8 mouse cellular contexts compared by ENCODE assay signal in the genomic region with DNA sequence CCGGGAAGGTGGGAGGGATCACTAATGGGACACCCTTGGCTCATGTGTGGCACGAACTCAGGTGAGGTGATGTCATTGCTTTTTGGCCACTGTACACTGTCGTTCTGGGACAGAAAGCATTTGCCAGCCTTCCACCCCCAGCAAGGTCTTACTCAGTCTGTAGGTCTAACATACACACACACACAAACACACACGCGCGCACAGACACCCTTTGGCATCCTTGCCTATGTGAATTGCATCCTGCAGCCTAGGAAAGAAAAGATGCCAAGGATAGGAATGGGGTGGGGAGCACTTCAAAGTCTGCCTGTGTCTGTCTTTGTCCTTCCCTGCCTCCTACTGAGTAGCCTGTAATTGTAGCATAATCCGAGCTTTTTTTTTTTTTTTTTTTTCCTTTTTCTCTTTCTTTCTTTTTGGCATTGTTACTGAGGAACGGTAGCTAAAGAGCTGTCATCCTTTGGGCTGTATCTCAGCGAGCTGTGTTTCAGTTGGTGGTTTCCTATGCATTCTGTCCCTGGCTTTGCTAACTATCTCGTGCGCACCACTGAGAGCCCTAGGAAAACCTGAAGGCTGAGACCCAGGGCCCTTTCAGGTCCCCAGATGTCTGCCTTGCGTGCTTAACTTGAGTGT. TPM values are rescaled to one million over a fixed set of nuclear protein-coding genes. Genes with fewer than 3 reads are reported as not detected.
A peak's percentile ranks its signal among the peaks of the same experiment; 100 is the strongest.
DNase-seq lines count a peak whose midpoint lies in the region; ATAC-seq and TF ChIP-seq lines count a peak whose summit lies in the region.

No protein-coding gene starts in this region.

- no peak for TF ChIP-seq CTCF in left cerebral cortex, adult 2 months (IDR thresholded peaks at IDR 0.05)
- TF ChIP-seq CTCF in cortical plate, adult 2 months (IDR thresholded peaks at IDR 0.05; ENCODE audit: extremely low read depth, insufficient read depth, low read length), result no peak
- TF ChIP-seq CTCF in lung, adult 2 months (IDR thresholded peaks at IDR 0.05; ENCODE audit: insufficient read depth, low read length), result no peak

- ATAC-seq in hindbrain, embryonic 13.5 days (ENCODE audit: low FRiP score), result no peak
- no peak for ATAC-seq in neural tube, embryonic 13.5 days (ENCODE audit: low read depth)
- no peak for ATAC-seq in inflammation-experienced regulatory T-cells, adult 6 months

- 25% methylated on average over 12 of the region's 12 CpGs for WGBS in hindbrain, embryonic 13.5 days
- 22% methylated on average over 12 of the region's 12 CpGs for WGBS in neural tube, embryonic 13.5 days
- 67% methylated on average over 12 of the region's 12 CpGs for WGBS in lung, adult 2 months

- no peak for DNase-seq in left cerebral cortex, adult 2 months (ENCODE audit: extremely low spot score in 1 of 2, low spot score in 2 of 2)
- DNase-seq in left cerebral cortex, adult 11 months (ENCODE audit: low spot score), result no peak
- DNase-seq in lung, adult 2 months, result no peak
- DNase-seq in testis, postnatal 14 days (ENCODE audit: low spot score), result no peak

- H3K9me3 ChIP-seq in hindbrain, embryonic 13.5 days, result no peaks in the 10 kb centered on the region
- no peaks in the 10 kb centered on the region for H3K9me3 ChIP-seq in neural tube, embryonic 13.5 days

- no peak for TF ChIP-seq POLR2A in cortical plate, adult 2 months (IDR thresholded peaks at IDR 0.05; ENCODE audit: extremely low read depth, insufficient read depth, low read length)
- no peak for TF ChIP-seq POLR2A in lung, adult 2 months (IDR thresholded peaks at IDR 0.05; ENCODE audit: borderline replicate concordance, extremely low read depth, low read depth, low read length)

- H3K36me3 ChIP-seq in hindbrain, embryonic 13.5 days, result peaks cover 11% of the 10 kb centered on the region
- peaks cover 11% of the 10 kb centered on the region for H3K36me3 ChIP-seq in neural tube, embryonic 13.5 days

- H3K4me1 ChIP-seq in cortical plate, adult 2 months (ENCODE audit: control insufficient read depth, insufficient read depth, low read length), result peaks cover 31% of the 10 kb centered on the region
- H3K4me1 ChIP-seq in hindbrain, embryonic 13.5 days (replicated peaks), result peaks cover 83% of the 10 kb centered on the region
- H3K4me1 ChIP-seq in neural tube, embryonic 13.5 days (replicated peaks), result peaks cover 82% of the 10 kb centered on the region
- H3K4me1 ChIP-seq in lung, adult 2 months (ENCODE audit: control insufficient read depth, insufficient read depth, low read length), result peaks cover 9% of the 10 kb centered on the region

- peak overlapping the region; percentile 66 for H3K9ac ChIP-seq in hindbrain, embryonic 13.5 days
- peak overlapping the region; percentile 61 for H3K9ac ChIP-seq in neural tube, embryonic 13.5 days

- H3K4me2 ChIP-seq in hindbrain, embryonic 13.5 days, result peak overlapping the region; percentile 71
- peak overlapping the region; percentile 91 for H3K4me2 ChIP-seq in neural tube, embryonic 13.5 days

- no peaks in the 10 kb centered on the region for H3K27me3 ChIP-seq in hindbrain, embryonic 13.5 days
- no peaks in the 10 kb centered on the region for H3K27me3 ChIP-seq in neural tube, embryonic 13.5 days

- H3K27ac ChIP-seq in left cerebral cortex, adult 2 months, result peak overlapping the region; percentile 87
- peak overlapping the region; percentile 9 for H3K27ac ChIP-seq in cortical plate, adult 2 months (ENCODE audit: insufficient read depth, low read length)
- H3K27ac ChIP-seq in hindbrain, embryonic 13.5 days, result peak overlapping the region; percentile 81
- H3K27ac ChIP-seq in neural tube, embryonic 13.5 days (replicated peaks), result peak overlapping the region; percentile 74

- peak overlapping the region; percentile 6 for H3K4me3 ChIP-seq in left cerebral cortex, adult 2 months
- H3K4me3 ChIP-seq in cortical plate, adult 2 months (ENCODE audit: insufficient read depth, low read length), result peak overlapping the region; percentile 82
- H3K4me3 ChIP-seq in hindbrain, embryonic 13.5 days, result no peak overlapping the region; the same call in 1 of the 2 replicates
- peak overlapping the region; percentile 8; the same call in 1 of the 2 replicates for H3K4me3 ChIP-seq in neural tube, embryonic 13.5 days
- H3K4me3 ChIP-seq in lung, adult 2 months (replicated peaks; ENCODE audit: extremely low read depth, low read depth, low read length), result no peak overlapping the region

- intact Hi-C loops in left cerebral cortex, adult 2 months (cut with DNase I), result loop anchor here (5.0 kb wide), 1 partner anchor 107 kb away; a partner anchor contains a TSS

RNA-seq across cellular contexts. Expression of a gene that starts 4.8 kb away (rescaled TPM):
- 100 to 1,000 TPM; 714 to 742 TPM for total RNA-seq in left cerebral cortex, adult 2 months (2021)
- 835 and 861 TPM in 2 replicates for polyA plus RNA-seq in cortical plate, adult 2 months (2012; rRNA removed)
- 166 and 167 TPM in 2 replicates for polyA plus RNA-seq in hindbrain, embryonic 13.5 days (2015; fragmentation: Nextera tagmentation; extraction: Ambion mirVana)
- polyA plus RNA-seq in neural tube, embryonic 13.5 days (2015; fragmentation: Nextera tagmentation; extraction: Ambion mirVana), result 148 and 155 TPM in 2 replicates
- 100 to 1,000 TPM in 2 of 3 experiments, 10 to 100 TPM in 1; 93.4 to 125 (median 112) TPM for polyA plus RNA-seq in inflammation-experienced regulatory T-cells, adult 6 months (2017; shearing (Covaris generic))
- polyA plus RNA-seq in lung, adult 2 months (2012; rRNA removed), result 232 and 319 TPM in 2 replicates

RNA-seq across cellular contexts. Expression of a gene that starts 29.4 kb away (rescaled TPM):
- total RNA-seq in left cerebral cortex, adult 2 months (2021), result 1 to 10 TPM; 5.5 to 7.2 TPM
- 6.6 and 7.8 TPM in 2 replicates for polyA plus RNA-seq in cortical plate, adult 2 months (2012; rRNA removed)
- 3.5 and 3.6 TPM in 2 replicates for polyA plus RNA-seq in hindbrain, embryonic 13.5 days (2015; fragmentation: Nextera tagmentation; extraction: Ambion mirVana)
- polyA plus RNA-seq in neural tube, embryonic 13.5 days (2015; fragmentation: Nextera tagmentation; extraction: Ambion mirVana), result 2.7 and 3.5 TPM in 2 replicates
- polyA plus RNA-seq in inflammation-experienced regulatory T-cells, adult 6 months (2017; shearing (Covaris generic)), result 1 to 10 TPM in 1 of 3 experiments, under 1 TPM in 2; 0.49 to 1.4 (median 0.60) TPM
- polyA plus RNA-seq in lung, adult 2 months (2012; rRNA removed), result not detected in 2 replicates

Comparison
In these comparisons a context has a peak if more than half of its experiments do, and no peak if none do; other contexts are left out.
1. H3K27ac ChIP-seq: peak in every context shown above with its lines; median percentile 87 in left cerebral cortex, adult 2 months; 81 in hindbrain, embryonic 13.5 days; 74 in neural tube, embryonic 13.5 days; 9 in cortical plate, adult 2 months.
2. H3K4me3 ChIP-seq: peak in left cerebral cortex, adult 2 months (single experiment), cortical plate, adult 2 months (single experiment) and neural tube, embryonic 13.5 days (single experiment); none in hindbrain, embryonic 13.5 days (single experiment) and lung, adult 2 months (single experiment).